Comparison of ENCODE assay signal across 8 mouse cellular contexts in genomic region chr2:52590340-52590969, GRCm38 (mm10).
A peak's percentile ranks its signal among the peaks of the same experiment; 100 is the strongest.
DNase-seq lines count a peak whose midpoint lies in the region; ATAC-seq and TF ChIP-seq lines count a peak whose summit lies in the region.

No protein-coding gene starts in this region.

- WGBS in neural tube, embryonic 11.5 days, result 59% methylated on average over 7 of the region's 7 CpGs
- 38% methylated on average over 7 of the region's 7 CpGs for WGBS in limb, embryonic 14.5 days

- H3K4me1 ChIP-seq in neural tube, embryonic 11.5 days (ENCODE audit: control insufficient read depth, insufficient read depth, low read length), result 0 out of 2 replicates have a peak, but pooled peaks cover 2% of the 10 kb centered on the region
- peaks cover 12% of the 10 kb centered on the region for H3K4me1 ChIP-seq in limb, embryonic 14.5 days (ENCODE audit: control insufficient read depth, insufficient read depth, low read length)

- peak overlapping the region; percentile 53 for H3K27ac ChIP-seq in gastrocnemius, adult 2 months
- H3K27ac ChIP-seq in neural tube, embryonic 11.5 days (ENCODE audit: low read depth, low read length), result no peak overlapping the region
- H3K27ac ChIP-seq in limb, embryonic 14.5 days (replicated peaks; ENCODE audit: low read depth, low read length), result no peak overlapping the region

- H3K4me3 ChIP-seq in gastrocnemius, adult 2 months, result peak overlapping the region; percentile 41
- H3K4me3 ChIP-seq in neural tube, embryonic 11.5 days (ENCODE audit: low read depth, low read length), result no peak overlapping the region
- no peak overlapping the region for H3K4me3 ChIP-seq in limb, embryonic 14.5 days (replicated peaks; ENCODE audit: low read length)

- TF ChIP-seq POLR2A in limb, embryonic 14.5 days (IDR thresholded peaks at IDR 0.05; ENCODE audit: borderline replicate concordance, extremely low read depth, insufficient read depth, insufficient read length), result no peak

- H3K27me3 ChIP-seq in neural tube, embryonic 11.5 days (ENCODE audit: control insufficient read depth, insufficient read depth, low read length), result no peaks in the 10 kb centered on the region
- no peaks in the 10 kb centered on the region for H3K27me3 ChIP-seq in limb, embryonic 14.5 days (ENCODE audit: control insufficient read depth, insufficient read depth, low read length)

- no peak for ATAC-seq in neural tube, embryonic 11.5 days (ENCODE audit: insufficient read depth, low FRiP score, low TSS enrichment)
- ATAC-seq in limb, embryonic 14.5 days (ENCODE audit: low FRiP score, low read depth), result no peak
- ATAC-seq in erythroid progenitor cell, adult 5-6 weeks (replicated peaks; ENCODE audit: low FRiP score, poor library complexity, severe bottlenecking), result no peak
- ATAC-seq in megakaryocyte-erythroid progenitor cell, adult 5-6 weeks (replicated peaks; ENCODE audit: low FRiP score, low TSS enrichment, poor library complexity, severe bottlenecking), result no peak

- intact Hi-C loops in gastrocnemius, adult 2 months (cut with DNase I), result loop anchor here (5.0 kb wide), 3 partner anchors 163 to 283 kb away; no protein-coding TSS in a partner anchor

- peak overlapping the region; percentile 22; the same call in 1 of the 2 replicates for H3K4me2 ChIP-seq in neural tube, embryonic 11.5 days (ENCODE audit: low read depth)
- peak overlapping the region; percentile 23; the same call in 1 of the 2 replicates for H3K4me2 ChIP-seq in limb, embryonic 14.5 days (replicated peaks; ENCODE audit: low read depth, low read length, severe bottlenecking)

- peak; percentile 24 for DNase-seq in gastrocnemius, adult 2 months
- no peak for DNase-seq in gastrocnemius, postnatal 10 days
- DNase-seq in neural tube, embryonic 11.5 days (ENCODE audit: low spot score), result no peak
- no peak for DNase-seq in neural tube, embryonic 10.5 days (ENCODE audit: extremely low spot score, low spot score)
- no peak for DNase-seq in limb, embryonic 14.5 days (ENCODE audit: low spot score)
- peak; percentile 6 for DNase-seq in right cerebral cortex, postnatal 4 days

- H3K9ac ChIP-seq in neural tube, embryonic 11.5 days (ENCODE audit: low read length), result peak overlapping the region; percentile 37
- 0 out of 2 replicates have a peak overlapping the region, but pooled peaks have one; percentile 28 for H3K9ac ChIP-seq in limb, embryonic 14.5 days (ENCODE audit: low read depth, low read length, severe bottlenecking)

- no peaks in the 10 kb centered on the region for H3K36me3 ChIP-seq in neural tube, embryonic 11.5 days (ENCODE audit: control insufficient read depth, insufficient read depth, low read length)
- no peaks in the 10 kb centered on the region for H3K36me3 ChIP-seq in limb, embryonic 14.5 days (ENCODE audit: control insufficient read depth, insufficient read depth, low read length)

- TF ChIP-seq CTCF in gastrocnemius, adult 2 months (IDR thresholded peaks at IDR 0.05), result no peak

- no peaks in the 10 kb centered on the region for H3K9me3 ChIP-seq in neural tube, embryonic 11.5 days (ENCODE audit: control insufficient read depth, low read length)
- H3K9me3 ChIP-seq in limb, embryonic 14.5 days (ENCODE audit: control insufficient read depth, low read length), result no peaks in the 10 kb centered on the region

Comparison
In these comparisons a context has a peak if more than half of its experiments do, and no peak if none do; other contexts are left out.
1. DNase-seq: peak in gastrocnemius, adult 2 months (single experiment) and right cerebral cortex, postnatal 4 days (single experiment); none in gastrocnemius, postnatal 10 days (single experiment), neural tube, embryonic 11.5 days (single experiment), neural tube, embryonic 10.5 days (single experiment) and limb, embryonic 14.5 days (single experiment).